Mouse (Mus musculus) cerebellum, adult 2 months (tissue): ENCODE measurements around the gene Ric8b.

Experiments used
- CTCF ChIP-seq: fragments of 200-500 bp; IDR thresholded peaks from 2 replicates; pipeline ENCODE4 v1.5.1; 2011; ENCODE audit warnings: low read depth, mild to moderate bottlenecking, control low read depth, low read length, moderate library complexity, borderline replicate concordance; ENCODE audit not compliant: insufficient read depth
- POLR2A ChIP-seq: fragments of 200-500 bp; IDR thresholded peaks from 2 replicates; pipeline ENCODE4 v1.6.1; 2011; ENCODE audit warnings: low read length, control low read depth, borderline replicate concordance; ENCODE audit not compliant: insufficient read depth

GRCm38 (mm10) chr10:84885341-84885884 is 32.0 kb upstream of the Ric8b start:
- TF ChIP-seq POLR2A (no peak), CTCF (no peak)
